Mouse (Mus musculus) heart, postnatal 0 days (tissue): ENCODE data around the gene Vmn1r85. TPM values are rescaled to one million over a fixed set of nuclear protein-coding genes. Genes with fewer than 3 reads are reported as not detected.

Source experiments
- ATAC-seq: fragments of 200-750 bp; cut with Nextera tagmentation; 2 replicates; pipeline ENCODE4 v1.8.0; 2017; ENCODE audit warnings: low read depth, moderate number of reproducible peaks, moderate library complexity; ENCODE audit not compliant: insufficient read depth
- DNase-seq: peaks from one replicate; pipeline ENCODE4 v3.0.0-alpha.2; 2016; ENCODE audit warnings: low spot score
- H3K27ac ChIP-seq: fragments of 300-500 bp; sonication (generic); 2 replicates; pipeline ENCODE4 v1.5.1; 2014; ENCODE audit warnings: low read depth, mild to moderate bottlenecking
- H3K27me3 ChIP-seq: fragments of 300-500 bp; sonication (generic); 2 replicates; pipeline ENCODE4 v1.6.1; 2014; ENCODE audit warnings: low read length, mixed read lengths; ENCODE audit not compliant: control insufficient read depth, insufficient read depth
- H3K36me3 ChIP-seq: fragments of 300-500 bp; sonication (generic); replicated peaks from 2 replicates; pipeline ENCODE4 v1.6.1; 2014; ENCODE audit warnings: low read length, mixed read lengths; ENCODE audit not compliant: control insufficient read depth, insufficient read depth
- H3K4me1 ChIP-seq: fragments of 300-500 bp; sonication (generic); 2 replicates; pipeline ENCODE4 v1.6.1; 2014; ENCODE audit warnings: antibody characterized with exemption; ENCODE audit not compliant: control insufficient read depth, insufficient read depth
- H3K4me2 ChIP-seq: fragments of 300-500 bp; sonication (generic); 2 replicates; pipeline ENCODE4 v1.6.1; 2014; ENCODE audit warnings: low read depth, mild to moderate bottlenecking, low read length, moderate library complexity
- H3K4me3 ChIP-seq: fragments of 300-500 bp; sonication (generic); 2 replicates; pipeline ENCODE4 v1.5.1; 2014; ENCODE audit warnings: low read depth, low read length
- H3K9ac ChIP-seq: fragments of 300-500 bp; sonication (generic); replicated peaks from 2 replicates; pipeline ENCODE4 v1.6.1; 2014; ENCODE audit warnings: low read depth, low read length, mixed read lengths
- H3K9me3 ChIP-seq: fragments of 300-500 bp; sonication (generic); replicated peaks from 2 replicates; pipeline ENCODE4 v1.6.1; 2016; ENCODE audit warnings: low read length; ENCODE audit not compliant: control insufficient read depth
- CTCF ChIP-seq: IDR thresholded peaks from 2 replicates; pipeline ENCODE4 v1.5.1; 2016; ENCODE audit warnings: antibody characterized with exemption, control low read depth, low read depth
- EP300 ChIP-seq: IDR thresholded peaks from 2 replicates; pipeline ENCODE4 v1.6.1; 2016; ENCODE audit warnings: antibody characterized with exemption, low read depth
- WGBS: fragments of 180-500 bp; shearing (Covaris S2); extraction: QIAGEN DNeasy Blood & Tissue Kit; methylation state at CpG from one replicate; pipeline ENCODE4 v1.1.7; 2014; 5-methylcytosine and 5-hydroxymethylcytosine counted together
- polyA plus RNA-seq: library from polyadenylated mRNA; unstranded; fragments of >200 nt; fragmentation: Nextera tagmentation; extraction: Ambion mirVana; gene quantifications from 2 replicates; pipeline ENCODE4 v1.2.1, GENCODE M21; 2015
- total RNA-seq: library from RNA; depleted of rRNA; stranded (reverse); fragments of >200 nt; gene quantifications from 2 replicates; pipeline ENCODE4 v1.2.3, GENCODE M21; 2014; ENCODE audit warnings: low replicate concordance

Vmn1r85 gene
- total and polyA plus RNA-seq, 2 experiments from 2014 or later: not detected

DNA sequence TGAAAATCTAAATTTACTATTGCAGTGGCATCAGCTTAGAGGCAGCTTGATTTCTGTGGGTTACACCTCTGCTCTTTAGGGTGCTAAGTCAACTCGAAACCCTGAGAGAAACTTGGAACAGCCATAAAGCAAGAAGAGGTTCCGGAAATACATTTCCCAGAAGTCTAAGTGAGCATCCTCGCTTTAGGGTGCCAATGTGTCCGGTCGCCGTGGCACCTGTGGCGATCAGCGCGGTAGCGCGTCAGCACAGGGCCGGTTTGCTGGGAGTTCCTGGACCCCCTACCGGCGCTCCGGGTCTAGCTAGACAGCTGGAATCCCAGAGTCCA lies 41.0 kb downstream of the Vmn1r85 start:
- peak overlapping the region; percentile 65 for H3K4me3 ChIP-seq
- TF ChIP-seq EP300 (no peak), CTCF (no peak)
- H3K36me3 ChIP-seq: no peaks in the 10 kb centered on the region
- no peaks in the 10 kb centered on the region for H3K9me3 ChIP-seq
- no peaks in the 10 kb centered on the region for H3K27me3 ChIP-seq
- H3K27ac ChIP-seq: no peak overlapping the region
- 2% methylated on average over 15 of the region's 15 CpGs for WGBS
- no peak for ATAC-seq
- H3K4me2 ChIP-seq: peak overlapping the region; percentile 71
- H3K9ac ChIP-seq: peak overlapping the region; percentile 45; the same call in 1 of the 2 replicates
- no peak for DNase-seq
- 0 out of 2 replicates have a peak, but pooled peaks cover 5% of the 10 kb centered on the region for H3K4me1 ChIP-seq

- Histone ChIP-seq H3K4me2 (peak overlapping the region; percentile 71), H3K4me1 (0 out of 2 replicates have a peak, but pooled peaks cover 5% of the 10 kb centered on the region), H3K9me3 (no peaks in the 10 kb centered on the region), H3K9ac (no peak overlapping the region), H3K27ac (no peak overlapping the region), H3K27me3 (no peaks in the 10 kb centered on the region), H3K36me3 (no peaks in the 10 kb centered on the region), H3K4me3 (peak overlapping the region; percentile 65; the same call in 1 of the 2 replicates)
- 90% methylated on average over 2 of the region's 2 CpGs for WGBS
- DNase-seq: no peak
- ATAC-seq: no peak
- TF ChIP-seq CTCF: no peak
- no peak for TF ChIP-seq EP300
These were observed 41.5 kb downstream of the Vmn1r85 start for GRCm38 (mm10) chr7:13053501-13053900.

DNA sequence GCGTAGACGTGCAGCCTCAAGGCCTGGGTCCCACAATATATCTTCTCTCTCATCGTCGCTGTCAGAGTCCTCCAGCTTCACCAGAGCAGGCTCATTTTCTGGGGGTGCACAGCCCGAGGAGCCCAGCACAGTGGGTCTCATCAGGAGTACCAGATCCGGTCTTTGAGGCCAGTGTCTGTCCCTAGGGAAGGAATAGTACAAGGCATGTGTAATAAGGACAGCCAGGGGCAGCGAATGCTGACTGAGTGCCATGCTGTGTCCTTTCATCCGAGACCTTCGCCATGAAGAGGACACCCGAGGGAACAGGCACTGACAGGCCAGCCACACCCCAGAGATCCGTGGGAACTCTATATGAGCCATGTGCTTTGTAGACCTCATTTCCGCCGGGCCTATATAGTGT lies 42.0 kb downstream of the Vmn1r85 start:
- no peak overlapping the region for H3K4me3 ChIP-seq
- ATAC-seq: no peak
- no peak overlapping the region for H3K4me2 ChIP-seq
- no peaks in the 10 kb centered on the region for H3K36me3 ChIP-seq
- no peak for DNase-seq
- H3K9ac ChIP-seq: no peak overlapping the region
- 86% methylated on average over 13 of the region's 13 CpGs for WGBS
- no peak overlapping the region for H3K27ac ChIP-seq
- H3K27me3 ChIP-seq: no peaks in the 10 kb centered on the region
- no peaks in the 10 kb centered on the region for H3K9me3 ChIP-seq
- no peak for TF ChIP-seq EP300
- 0 out of 2 replicates have a peak, but pooled peaks cover 5% of the 10 kb centered on the region for H3K4me1 ChIP-seq

GRCm38 (mm10) chr7:13046084-13046483 lies 48.9 kb downstream of the Vmn1r85 start:
- TF ChIP-seq CTCF (peak; percentile 96), EP300 (no peak)
- Histone ChIP-seq H3K9me3 (no peaks in the 10 kb centered on the region), H3K4me2 (no peak overlapping the region), H3K27ac (no peak overlapping the region), H3K4me1 (peaks cover 8% of the 10 kb centered on the region), H3K36me3 (no peaks in the 10 kb centered on the region), H3K4me3 (no peak overlapping the region), H3K9ac (no peak overlapping the region), H3K27me3 (peaks cover 29% of the 10 kb centered on the region)
- ATAC-seq (peak; percentile 68), DNase-seq (peak; percentile 83)
- WGBS: 4% methylated on average over 2 of the region's 2 CpGs

DNA sequence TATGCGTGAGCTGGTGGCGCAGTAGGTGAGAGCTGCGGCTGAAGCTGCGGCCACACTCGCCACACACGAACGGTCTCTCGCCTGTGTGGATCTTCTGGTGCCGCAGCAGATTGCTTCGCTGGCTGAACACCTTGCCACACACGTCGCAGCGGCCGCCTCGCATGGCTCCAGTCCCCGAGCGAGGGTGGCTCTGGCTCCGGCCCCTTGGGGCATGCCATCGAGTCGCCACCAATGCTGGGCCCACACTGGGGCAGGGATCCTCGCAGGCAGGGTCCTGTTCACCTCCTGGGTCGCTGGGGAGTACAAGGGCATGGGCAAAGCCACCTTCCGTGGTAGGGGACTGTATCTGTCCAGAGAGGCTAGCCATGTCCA lies 50.7 kb downstream of the Vmn1r85 start:
- H3K27ac ChIP-seq: no peak overlapping the region
- peak overlapping the region; percentile 49 for H3K4me3 ChIP-seq
- TF ChIP-seq CTCF (no peak), EP300 (no peak)
- 5% methylated on average over 23 of the region's 23 CpGs for WGBS
- H3K36me3 ChIP-seq: no peaks in the 10 kb centered on the region
- peaks cover 10% of the 10 kb centered on the region for H3K4me1 ChIP-seq
- peak overlapping the region; percentile 24; the same call in 1 of the 2 replicates for H3K9ac ChIP-seq
- H3K27me3 ChIP-seq: peaks cover 29% of the 10 kb centered on the region
- peak overlapping the region; percentile 73 for H3K4me2 ChIP-seq
- DNase-seq: no peak
- no peak for ATAC-seq
- no peaks in the 10 kb centered on the region for H3K9me3 ChIP-seq
